Mouse (Mus musculus): ENCODE data around the gene Cryga. TPM values are rescaled to one million over a fixed set of nuclear protein-coding genes. Genes with fewer than 3 reads are reported as not detected.

Cryga gene
- polyA plus RNA-seq, 1 experiment from 2014 or later: not detected

- no peaks in the 10 kb centered on the region for H3K27me3 ChIP-seq (replicated peaks)
- no peak overlapping the region for H3K4me2 ChIP-seq
- H3K4me3 ChIP-seq (replicated peaks): no peak overlapping the region
- H3K9me3 ChIP-seq: no peaks in the 10 kb centered on the region
- peak overlapping the region; percentile 71 for H3K27ac ChIP-seq
- H3K36me3 ChIP-seq: no peaks in the 10 kb centered on the region
- H3K4me1 ChIP-seq: no peaks in the 10 kb centered on the region
- 46% methylated on average over 8 of the region's 8 CpGs for WGBS
- no peak overlapping the region for H3K9ac ChIP-seq
- peak; percentile 85 for ATAC-seq (ENCODE audit: insufficient read depth, low FRiP score, low read depth)
Measured at GRCm38 (mm10) chr1:65118150-65118913, 15.2 kb upstream of the Cryga start.

GRCm38 (mm10) chr1:65113536-65114172 lies 10.5 kb upstream of the Cryga start:
- WGBS: 87% methylated on average over 5 of the region's 5 CpGs
- no peak overlapping the region for H3K27ac ChIP-seq
- ATAC-seq (ENCODE audit: insufficient read depth, low FRiP score, low read depth): no peak

GRCm38 (mm10) chr1:65112807-65113196 lies 9.6 kb upstream of the Cryga start:
- H3K9ac ChIP-seq: no peak overlapping the region
- 0 out of 2 replicates have a peak, but pooled peaks cover 3% of the 10 kb centered on the region for H3K4me1 ChIP-seq
- no peak overlapping the region for H3K27ac ChIP-seq
- ATAC-seq (ENCODE audit: insufficient read depth, low FRiP score, low read depth): no peak
- H3K36me3 ChIP-seq: no peaks in the 10 kb centered on the region
- H3K4me2 ChIP-seq: peak overlapping the region; percentile 33
- no peaks in the 10 kb centered on the region for H3K9me3 ChIP-seq
- H3K4me3 ChIP-seq (replicated peaks): no peak overlapping the region
- 50% methylated on average over 14 of the region's 14 CpGs for WGBS
- H3K27me3 ChIP-seq (replicated peaks): no peaks in the 10 kb centered on the region

More at GRCm38 (mm10) chr1:65113536-65114172, 10.5 kb upstream of the Cryga start:
- Histone ChIP-seq H3K9me3 (no peaks in the 10 kb centered on the region), H3K9ac (no peak overlapping the region), H3K27me3 (replicated peaks) (no peaks in the 10 kb centered on the region), H3K36me3 (no peaks in the 10 kb centered on the region), H3K4me3 (replicated peaks) (no peak overlapping the region), H3K4me1 (0 out of 2 replicates have a peak, but pooled peaks cover 3% of the 10 kb centered on the region), H3K4me2 (no peak overlapping the region)

GRCm38 (mm10) chr1:65112031-65112806 lies 9.0 kb upstream of the Cryga start:
- H3K4me2 ChIP-seq: peak overlapping the region; percentile 33
- H3K27me3 ChIP-seq (replicated peaks): no peaks in the 10 kb centered on the region
- no peaks in the 10 kb centered on the region for H3K36me3 ChIP-seq
- no peak overlapping the region for H3K27ac ChIP-seq
- no peak overlapping the region for H3K9ac ChIP-seq
- ATAC-seq (ENCODE audit: insufficient read depth, low FRiP score, low read depth): peak; percentile 71; the same call in 1 of the 2 replicates
- H3K9me3 ChIP-seq: no peaks in the 10 kb centered on the region
- 10% methylated on average over 8 of the region's 8 CpGs for WGBS
- H3K4me1 ChIP-seq: 0 out of 2 replicates have a peak, but pooled peaks cover 3% of the 10 kb centered on the region
- no peak overlapping the region for H3K4me3 ChIP-seq (replicated peaks)

GRCm38 (mm10) chr1:65109756-65110435 lies 6.7 kb upstream of the Cryga start:
- Histone ChIP-seq H3K4me1 (0 out of 2 replicates have a peak, but pooled peaks cover 3% of the 10 kb centered on the region), H3K4me3 (replicated peaks) (no peak overlapping the region), H3K9me3 (no peaks in the 10 kb centered on the region), H3K9ac (no peak overlapping the region), H3K27ac (no peak overlapping the region), H3K36me3 (no peaks in the 10 kb centered on the region), H3K4me2 (no peak overlapping the region), H3K27me3 (replicated peaks) (no peaks in the 10 kb centered on the region)
- ATAC-seq (ENCODE audit: insufficient read depth, low FRiP score, low read depth): no peak
- 72% methylated on average over 25 of the region's 25 CpGs for whole genome bisulfite sequencing

GRCm38 (mm10) chr1:65109196-65109595 lies 6.0 kb upstream of the Cryga start:
- Histone ChIP-seq H3K4me3 (replicated peaks) (no peak overlapping the region), H3K9ac (no peak overlapping the region), H3K27me3 (replicated peaks) (no peaks in the 10 kb centered on the region), H3K9me3 (no peaks in the 10 kb centered on the region), H3K27ac (no peak overlapping the region), H3K4me1 (0 out of 2 replicates have a peak, but pooled peaks cover 3% of the 10 kb centered on the region), H3K4me2 (no peak overlapping the region), H3K36me3 (no peaks in the 10 kb centered on the region)
- no peak for ATAC-seq (ENCODE audit: insufficient read depth, low FRiP score, low read depth)
- 88% methylated on average over 8 of the region's 8 CpGs for WGBS

GRCm38 (mm10) chr1:65107654-65108279 lies 4.6 kb upstream of the Cryga start:
- Histone ChIP-seq H3K27ac (no peak overlapping the region), H3K9me3 (no peaks in the 10 kb centered on the region), H3K4me2 (no peak overlapping the region), H3K27me3 (replicated peaks) (no peaks in the 10 kb centered on the region), H3K36me3 (no peaks in the 10 kb centered on the region), H3K4me1 (0 out of 2 replicates have a peak, but pooled peaks cover 3% of the 10 kb centered on the region), H3K4me3 (replicated peaks) (no peak overlapping the region), H3K9ac (no peak overlapping the region)
- WGBS: 86% methylated on average over 10 of the region's 10 CpGs
- no peak for ATAC-seq (ENCODE audit: insufficient read depth, low FRiP score, low read depth)

- ATAC-seq (ENCODE audit: insufficient read depth, low FRiP score, low read depth): no peak
- Histone ChIP-seq H3K9ac (no peak overlapping the region), H3K4me1 (no peaks in the 10 kb centered on the region), H3K4me3 (replicated peaks) (no peak overlapping the region), H3K4me2 (no peak overlapping the region), H3K27ac (no peak overlapping the region), H3K36me3 (no peaks in the 10 kb centered on the region), H3K9me3 (no peaks in the 10 kb centered on the region), H3K27me3 (replicated peaks) (no peaks in the 10 kb centered on the region)
- 77% methylated on average over 3 of the region's 3 CpGs for WGBS
Measured at GRCm38 (mm10) chr1:65096953-65097352, 6.2 kb downstream of the Cryga start.

GRCm38 (mm10) chr1:65091566-65091965 lies 11.6 kb downstream of the Cryga start:
- Histone ChIP-seq H3K9ac (no peak overlapping the region), H3K4me2 (no peak overlapping the region), H3K4me3 (replicated peaks) (no peak overlapping the region), H3K9me3 (no peaks in the 10 kb centered on the region), H3K27me3 (replicated peaks) (no peaks in the 10 kb centered on the region), H3K27ac (no peak overlapping the region), H3K4me1 (no peaks in the 10 kb centered on the region), H3K36me3 (no peaks in the 10 kb centered on the region)
- ATAC-seq (ENCODE audit: insufficient read depth, low FRiP score, low read depth): no peak
- 85% methylated on average over 3 of the region's 3 CpGs for WGBS

- WGBS: 56% methylated on average over 2 of the region's 2 CpGs
Measured at GRCm38 (mm10) chr1:65090370-65090769, 12.8 kb downstream of the Cryga start.

More at GRCm38 (mm10) chr1:65090370-65090769, 12.8 kb downstream of the Cryga start:
- H3K9ac ChIP-seq: no peak overlapping the region
- no peaks in the 10 kb centered on the region for H3K27me3 ChIP-seq (replicated peaks)
- no peak overlapping the region for H3K4me3 ChIP-seq (replicated peaks)
- no peak overlapping the region for H3K27ac ChIP-seq
- H3K36me3 ChIP-seq: no peaks in the 10 kb centered on the region
- no peak overlapping the region for H3K4me2 ChIP-seq
- no peaks in the 10 kb centered on the region for H3K4me1 ChIP-seq
- no peak for ATAC-seq (ENCODE audit: insufficient read depth, low FRiP score, low read depth)
- no peaks in the 10 kb centered on the region for H3K9me3 ChIP-seq
